Mouse (Mus musculus) lung, postnatal 0 days (tissue): ENCODE measurements around the gene Xpo4. TPM values are rescaled to one million over a fixed set of nuclear protein-coding genes. Genes with fewer than 3 reads are reported as not detected.

Experiments
- ATAC-seq: fragments of 200-750 bp; cut with Nextera tagmentation; 2 replicates; pipeline ENCODE4 v1.8.0; 2017; ENCODE audit warnings: moderate library complexity
- DNase-seq: peaks from one replicate; pipeline ENCODE4 v3.0.0-alpha.2; 2016; ENCODE audit warnings: low spot score
- H3K27ac ChIP-seq: fragments of 300-500 bp; sonication (generic); 2 replicates; pipeline ENCODE4 v1.5.1; 2014; ENCODE audit warnings: antibody characterized with exemption, mild to moderate bottlenecking, low read length, mixed read lengths
- H3K27me3 ChIP-seq: fragments of 300-500 bp; sonication (generic); replicated peaks from 2 replicates; pipeline ENCODE4 v1.6.1; 2014; ENCODE audit warnings: low read length, mixed read lengths; ENCODE audit not compliant: insufficient read depth
- H3K36me3 ChIP-seq: fragments of 300-500 bp; sonication (generic); 2 replicates; pipeline ENCODE4 v1.6.1; 2014; ENCODE audit warnings: low read length, mixed read lengths; ENCODE audit not compliant: insufficient read depth
- H3K4me1 ChIP-seq: fragments of 300-500 bp; sonication (generic); 2 replicates; pipeline ENCODE4 v1.6.1; 2014; ENCODE audit warnings: antibody characterized with exemption, low read depth, low read length, mixed read lengths; ENCODE audit not compliant: insufficient read depth
- H3K4me2 ChIP-seq: fragments of 300-500 bp; sonication (generic); replicated peaks from 2 replicates; pipeline ENCODE4 v1.6.1; 2014; ENCODE audit warnings: low read depth, mild to moderate bottlenecking, low read length, moderate library complexity, mixed read lengths
- H3K4me3 ChIP-seq: fragments of 300-500 bp; sonication (generic); 2 replicates; pipeline ENCODE4 v1.5.1; 2014; ENCODE audit warnings: low read depth, low read length
- H3K9ac ChIP-seq: fragments of 300-500 bp; sonication (generic); replicated peaks from 2 replicates; pipeline ENCODE4 v1.6.1; 2014; ENCODE audit warnings: low read depth, mild to moderate bottlenecking
- H3K9me3 ChIP-seq: fragments of 300-500 bp; sonication (generic); 2 replicates; pipeline ENCODE4 v1.6.1; 2016; ENCODE audit warnings: low read length, mixed read lengths
- CTCF ChIP-seq: IDR thresholded peaks from 2 replicates; pipeline ENCODE4 v1.5.1; 2016; ENCODE audit warnings: antibody characterized with exemption, mild to moderate bottlenecking
- EP300 ChIP-seq: IDR thresholded peaks from 2 replicates; pipeline ENCODE4 v1.6.1; 2016; ENCODE audit warnings: antibody characterized with exemption, mild to moderate bottlenecking, control low read depth
- WGBS: fragments of 180-500 bp; shearing (Covaris S2); extraction: QIAGEN DNeasy Blood & Tissue Kit; methylation state at CpG from one replicate; pipeline ENCODE4 v1.1.7; 2014; 5-methylcytosine and 5-hydroxymethylcytosine counted together
- polyA plus RNA-seq: library from polyadenylated mRNA; unstranded; fragments of >200 nt; fragmentation: Nextera tagmentation; extraction: Ambion mirVana; gene quantifications from 2 replicates; pipeline ENCODE4 v1.2.1, GENCODE M21; 2015

Xpo4 gene
- polyA plus RNA-seq, 1 experiment from 2014 or later: 6.4 TPM

DNA sequence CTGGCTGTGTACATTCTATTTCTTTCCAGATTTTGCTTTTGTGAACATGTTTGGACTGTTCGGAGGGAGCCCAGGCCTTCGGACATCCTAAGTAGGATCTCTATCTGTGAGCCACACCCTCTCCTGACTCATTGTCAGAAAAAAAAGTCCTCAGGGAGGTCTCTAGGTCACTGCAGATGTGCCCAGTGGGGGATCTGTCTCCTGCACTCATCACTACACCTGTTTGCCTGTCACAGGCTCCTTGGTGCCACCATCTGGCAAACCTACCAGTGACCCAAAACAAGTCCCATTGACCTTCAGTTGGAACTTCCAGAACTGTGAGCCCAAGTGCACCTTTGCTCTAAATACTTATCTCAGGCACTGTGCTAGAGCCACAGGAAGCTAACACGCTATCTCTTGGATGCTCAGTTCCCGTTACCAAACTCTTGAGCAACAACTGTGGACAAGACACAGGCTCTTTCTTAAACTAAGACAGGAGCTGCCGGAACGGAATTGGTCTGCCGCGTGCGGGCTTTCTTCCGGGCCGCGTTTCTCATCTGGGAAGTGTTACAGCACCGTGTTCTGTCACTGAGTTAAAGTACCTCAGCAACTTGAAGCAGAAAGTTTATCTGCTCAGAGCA lies 121.7 kb downstream of the Xpo4 start:
- Histone ChIP-seq H3K4me1 (no peaks in the 10 kb centered on the region; the same call in 1 of the 2 replicates), H3K4me2 (no peak overlapping the region), H3K27me3 (no peaks in the 10 kb centered on the region), H3K36me3 (no peaks in the 10 kb centered on the region), H3K9me3 (no peaks in the 10 kb centered on the region), H3K4me3 (no peak overlapping the region), H3K27ac (no peak overlapping the region), H3K9ac (no peak overlapping the region)
- DNase-seq: no peak
- ATAC-seq: no peak
- WGBS: 85% methylated on average over 13 of the region's 13 CpGs
- TF ChIP-seq EP300: no peak
- no peak for TF ChIP-seq CTCF

DNA sequence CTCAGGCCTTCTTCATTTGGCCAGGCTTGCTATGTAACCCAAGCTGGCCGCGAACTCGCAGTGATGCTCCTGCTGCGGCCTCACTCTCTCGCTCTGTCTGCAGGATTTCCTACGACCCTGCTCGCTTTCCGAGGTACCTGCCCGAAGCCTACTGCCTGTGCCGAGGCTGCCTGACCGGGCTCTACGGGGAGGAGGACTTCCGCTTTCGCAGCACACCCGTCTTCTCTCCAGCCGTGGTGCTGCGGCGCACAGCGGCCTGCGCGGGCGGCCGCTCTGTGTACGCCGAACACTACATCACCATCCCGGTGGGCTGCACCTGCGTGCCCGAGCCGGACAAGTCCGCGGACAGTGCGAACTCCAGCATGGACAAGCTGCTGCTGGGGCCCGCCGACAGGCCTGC lies 123.0 kb downstream of the Xpo4 start:
- no peak for TF ChIP-seq EP300
- TF ChIP-seq CTCF: no peak
- Histone ChIP-seq H3K27ac (no peak overlapping the region), H3K4me1 (no peaks in the 10 kb centered on the region; the same call in 1 of the 2 replicates), H3K4me2 (no peak overlapping the region), H3K36me3 (no peaks in the 10 kb centered on the region), H3K9ac (no peak overlapping the region), H3K4me3 (no peak overlapping the region), H3K9me3 (no peaks in the 10 kb centered on the region), H3K27me3 (no peaks in the 10 kb centered on the region)
- DNase-seq (no peak), ATAC-seq (no peak)
- WGBS: 57% methylated on average over 33 of the region's 34 CpGs

DNA sequence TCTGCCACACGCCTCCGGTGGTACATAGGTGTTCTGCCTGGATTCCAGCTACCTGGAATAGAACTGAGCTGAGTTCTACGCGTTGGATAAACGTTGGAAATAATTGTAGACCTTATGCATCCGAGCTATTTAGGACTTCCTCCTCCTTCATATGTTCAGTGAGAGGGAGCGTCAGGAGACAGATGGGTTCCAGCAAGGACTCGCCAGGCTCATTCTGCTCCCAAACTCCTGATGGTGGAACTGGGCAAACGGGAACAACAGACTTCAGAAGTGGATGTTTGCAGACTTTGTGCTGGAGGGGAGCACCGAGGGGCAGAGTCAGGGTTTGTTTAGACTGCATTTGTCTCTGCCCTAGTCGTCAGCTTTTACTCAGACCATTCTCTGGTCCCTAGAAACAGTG lies 124.5 kb downstream of the Xpo4 start:
- no peak overlapping the region for H3K4me3 ChIP-seq
- WGBS: 59% methylated on average over 11 of the region's 11 CpGs
- no peaks in the 10 kb centered on the region for H3K27me3 ChIP-seq
- H3K4me1 ChIP-seq: peaks cover 5% of the 10 kb centered on the region
- ATAC-seq (no peak), DNase-seq (no peak)
- H3K9me3 ChIP-seq: no peaks in the 10 kb centered on the region
- no peak overlapping the region for H3K27ac ChIP-seq
- no peak for TF ChIP-seq CTCF
- TF ChIP-seq EP300: no peak
- no peak overlapping the region for H3K9ac ChIP-seq
- H3K36me3 ChIP-seq: no peaks in the 10 kb centered on the region
- H3K4me2 ChIP-seq: no peak overlapping the region

DNA sequence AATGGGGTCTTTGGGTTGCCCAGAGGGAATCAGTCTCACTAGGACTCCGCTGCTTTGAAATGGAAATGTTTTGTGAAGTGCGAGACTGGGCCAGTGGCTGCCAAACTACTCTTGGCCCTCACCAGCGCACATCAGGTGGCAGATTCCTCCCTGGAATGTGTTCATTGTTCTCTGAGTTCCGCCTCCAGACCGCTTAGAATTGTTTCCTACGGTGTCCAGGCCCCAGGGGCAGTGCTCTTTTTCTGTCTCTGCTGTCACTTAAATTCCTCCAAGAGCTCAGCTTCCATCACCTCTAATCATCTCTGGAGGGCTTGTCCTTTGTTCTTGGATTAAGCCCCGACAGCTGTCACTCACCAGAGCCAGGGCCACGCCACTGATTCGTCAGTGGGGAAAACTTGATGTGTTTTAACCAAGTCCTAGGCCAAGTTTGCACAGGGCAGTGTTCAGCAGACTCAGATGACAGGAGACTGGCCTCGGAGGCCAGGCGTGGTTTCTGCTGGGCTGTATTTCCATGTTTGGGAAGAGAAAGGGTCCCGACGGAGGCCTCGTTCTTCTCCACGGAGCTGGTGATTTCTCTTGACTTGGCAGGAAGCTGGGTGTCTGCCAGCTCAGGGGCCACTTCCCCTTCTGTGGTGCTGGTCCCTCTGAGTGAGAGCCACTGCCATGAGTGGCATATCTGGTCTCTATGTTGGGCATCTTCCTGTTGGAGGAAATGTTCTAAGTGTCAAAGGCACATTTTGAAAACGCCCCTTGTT lies 127.8 kb downstream of the Xpo4 start:
- Histone ChIP-seq H3K27ac (no peak overlapping the region), H3K4me2 (peak overlapping the region; percentile 12; the same call in 1 of the 2 replicates), H3K9me3 (no peaks in the 10 kb centered on the region), H3K9ac (no peak overlapping the region), H3K36me3 (no peaks in the 10 kb centered on the region), H3K27me3 (no peaks in the 10 kb centered on the region), H3K4me1 (peaks cover 5% of the 10 kb centered on the region), H3K4me3 (no peak overlapping the region)
- ATAC-seq (peak; percentile 27), DNase-seq (peak; percentile 49)
- TF ChIP-seq CTCF: no peak
- no peak for TF ChIP-seq EP300
- 17% methylated on average over 16 of the region's 16 CpGs for WGBS

DNA sequence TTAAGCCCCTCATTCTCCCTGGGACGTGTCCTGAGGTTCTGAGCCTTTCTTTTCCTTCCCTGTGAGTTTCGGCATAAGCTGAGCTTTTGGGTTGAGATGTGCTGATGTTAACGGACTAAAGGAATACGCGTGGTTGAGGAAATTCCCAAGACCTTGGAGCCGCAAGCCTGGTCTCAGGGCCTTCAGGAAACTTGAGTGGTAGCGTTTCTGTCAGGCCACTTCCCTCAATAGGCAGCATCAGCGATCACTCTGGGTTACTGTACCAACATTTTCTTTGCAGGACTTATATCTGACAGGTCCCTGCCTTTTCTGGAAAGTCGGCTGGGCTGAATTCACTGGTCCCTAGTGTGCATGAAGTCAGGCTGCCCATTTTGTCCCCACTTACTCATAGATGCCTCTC lies 128.4 kb downstream of the Xpo4 start:
- Histone ChIP-seq H3K4me1 (peaks cover 5% of the 10 kb centered on the region), H3K9ac (no peak overlapping the region), H3K4me2 (no peak overlapping the region), H3K36me3 (no peaks in the 10 kb centered on the region), H3K27ac (no peak overlapping the region), H3K4me3 (no peak overlapping the region), H3K9me3 (no peaks in the 10 kb centered on the region), H3K27me3 (no peaks in the 10 kb centered on the region)
- ATAC-seq: no peak
- 54% methylated on average over 9 of the region's 9 CpGs for WGBS
- DNase-seq: no peak
- TF ChIP-seq CTCF: no peak
- no peak for TF ChIP-seq EP300

DNA sequence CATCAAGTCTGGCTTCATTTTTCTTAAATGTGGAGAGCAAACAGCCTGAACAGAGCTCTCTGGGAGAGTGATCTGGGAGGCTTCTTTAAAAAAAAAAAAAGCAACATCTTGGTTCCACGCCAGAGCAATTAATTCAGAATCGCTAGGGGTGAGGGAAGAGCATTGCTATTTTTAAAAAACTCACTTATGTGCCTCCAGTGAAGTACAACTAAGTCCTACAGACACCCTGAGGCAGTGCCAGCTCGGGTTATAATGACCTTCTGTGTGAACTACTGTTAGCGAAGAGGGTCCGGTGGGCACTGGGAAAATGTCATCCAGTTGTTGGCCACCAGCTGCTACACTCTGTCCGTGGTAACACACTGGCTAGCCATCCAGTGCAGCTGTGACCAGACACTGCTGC lies 129.6 kb downstream of the Xpo4 start:
- Histone ChIP-seq H3K27ac (no peak overlapping the region), H3K4me2 (0 out of 2 replicates have a peak overlapping the region, but pooled peaks have one; percentile 3)

More for the DNA sequence above, 129.6 kb downstream of the Xpo4 start:
- no peaks in the 10 kb centered on the region for H3K27me3 ChIP-seq
- H3K9me3 ChIP-seq: no peaks in the 10 kb centered on the region
- no peaks in the 10 kb centered on the region for H3K36me3 ChIP-seq
- H3K4me3 ChIP-seq: no peak overlapping the region
- WGBS: 44% methylated on average over 6 of the region's 6 CpGs
- TF ChIP-seq CTCF (no peak), EP300 (no peak)
- peaks cover 5% of the 10 kb centered on the region for H3K4me1 ChIP-seq
- DNase-seq (peak; percentile 61), ATAC-seq (peak; percentile 1; the same call in 1 of the 2 replicates)
- H3K9ac ChIP-seq: no peak overlapping the region
